Mouse (Mus musculus) right cerebral cortex, postnatal 10 days (tissue): ENCODE data around the gene Lypd6b.

Experiments used
- DNase-seq, 2 experiments: peaks; one replicate each; pipeline ENCODE4 v3.0.0; 2021; ENCODE audit warnings: low spot score in 2 of 2

Lypd6b gene

GRCm38 (mm10) chr2:49770440-49770839 is 17.0 kb upstream of the Lypd6b start:
- DNase-seq: no peak

- no peak for DNase-seq
Measured at GRCm38 (mm10) chr2:49771172-49771571, 16.3 kb upstream of the Lypd6b start.

GRCm38 (mm10) chr2:49773194-49773931 is 14.1 kb upstream of the Lypd6b start:
- DNase-seq: no peak

- DNase-seq: no peak
Measured at GRCm38 (mm10) chr2:49774180-49774579, 13.3 kb upstream of the Lypd6b start.

- DNase-seq: no peak
Measured at GRCm38 (mm10) chr2:49775187-49775586, 12.3 kb upstream of the Lypd6b start.

- no peak for DNase-seq
Measured at GRCm38 (mm10) chr2:49775735-49776134, 11.8 kb upstream of the Lypd6b start.

- DNase-seq: no peak
Measured at GRCm38 (mm10) chr2:49776407-49776806, 11.1 kb upstream of the Lypd6b start.

GRCm38 (mm10) chr2:49788051-49788418 is 547 bp downstream of the Lypd6b start:
- DNase-seq: no peak

- no peak for DNase-seq
Measured at GRCm38 (mm10) chr2:49788643-49789042, 1.2 kb downstream of the Lypd6b start.

GRCm38 (mm10) chr2:49789078-49789477 is 1.6 kb downstream of the Lypd6b start:
- no peak for DNase-seq

- DNase-seq: peak in 1 of 2 experiments; percentile 16
Measured at GRCm38 (mm10) chr2:49789504-49789903, 2.0 kb downstream of the Lypd6b start.

GRCm38 (mm10) chr2:49797444-49798143 is 10.1 kb downstream of the Lypd6b start:
- DNase-seq: peak in 1 of 2 experiments; percentile 22

- DNase-seq: no peak
Measured at GRCm38 (mm10) chr2:49804448-49804847, 17.0 kb downstream of the Lypd6b start.

- peak; percentile 68 to 70 for DNase-seq
Measured at GRCm38 (mm10) chr2:49805736-49806371, 18.4 kb downstream of the Lypd6b start.

GRCm38 (mm10) chr2:49809496-49809895 is 22.0 kb downstream of the Lypd6b start:
- no peak for DNase-seq

- DNase-seq: no peak
Measured at GRCm38 (mm10) chr2:49811420-49811819, 23.9 kb downstream of the Lypd6b start.

GRCm38 (mm10) chr2:49811871-49812363 is 24.4 kb downstream of the Lypd6b start:
- DNase-seq: no peak

- DNase-seq: no peak
Measured at GRCm38 (mm10) chr2:49813151-49813550, 25.7 kb downstream of the Lypd6b start.

GRCm38 (mm10) chr2:49814011-49814410 is 26.5 kb downstream of the Lypd6b start:
- no peak for DNase-seq

- DNase-seq: no peak
Measured at GRCm38 (mm10) chr2:49815696-49816320, 28.3 kb downstream of the Lypd6b start.

GRCm38 (mm10) chr2:49816549-49816948 is 29.1 kb downstream of the Lypd6b start:
- DNase-seq: no peak

GRCm38 (mm10) chr2:49817151-49817550 is 29.7 kb downstream of the Lypd6b start:
- DNase-seq: no peak
